Mouse (Mus musculus): ENCODE data around the gene Sh3rf3.

The Sh3rf3 gene

DNA sequence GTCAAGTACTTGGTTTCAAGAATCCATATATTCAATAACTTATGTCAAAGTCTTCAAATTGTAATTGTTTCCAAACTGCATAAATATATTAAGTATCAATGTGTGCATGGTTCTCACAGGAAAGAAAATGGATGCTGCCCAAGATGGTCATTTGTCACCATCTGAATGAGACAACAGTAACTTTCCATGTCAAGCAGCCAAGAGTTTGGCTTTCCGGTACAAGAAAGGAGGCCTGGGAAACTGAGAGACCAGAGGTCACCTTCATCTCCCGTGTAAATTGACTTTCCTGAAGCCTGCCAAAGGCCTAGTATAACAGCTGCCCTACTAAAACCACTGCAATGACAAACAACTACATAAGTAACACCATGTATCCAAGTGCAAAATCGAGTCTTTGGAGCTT lies 369.1 kb downstream of the Sh3rf3 start:
- DNase-seq = no peak
